Mouse (Mus musculus) thymus, adult 2 months (tissue): ENCODE results near the gene Pde1c. TPM values are rescaled to one million over a fixed set of nuclear protein-coding genes. Genes with fewer than 3 reads are reported as not detected.

Source experiments
- DNase-seq: peaks from one replicate; pipeline ENCODE4 v3.0.0; 2021
- H3K27ac ChIP-seq: fragments of 200-500 bp; 2 replicates; pipeline ENCODE4 v1.5.1; 2012; ENCODE audit warnings: low read length, control low read depth; ENCODE audit not compliant: control insufficient read depth, insufficient read depth
- H3K27me3 ChIP-seq: fragments of 200-500 bp; 2 replicates; pipeline ENCODE4 v1.6.1; 2012; ENCODE audit warnings: mild to moderate bottlenecking, low read length, moderate library complexity, mixed read lengths; ENCODE audit not compliant: control insufficient read depth, insufficient read depth
- H3K36me3 ChIP-seq: fragments of 200-500 bp; 2 replicates; pipeline ENCODE4 v1.6.1; 2012; ENCODE audit warnings: mild to moderate bottlenecking, low read length, moderate library complexity; ENCODE audit not compliant: control insufficient read depth, insufficient read depth
- H3K4me1 ChIP-seq: fragments of 200-500 bp; replicated peaks from 2 replicates; pipeline ENCODE4 v1.6.1; 2012; ENCODE audit warnings: low read length; ENCODE audit not compliant: control insufficient read depth, insufficient read depth
- H3K4me3 ChIP-seq: fragments of 200-500 bp; 2 replicates; pipeline ENCODE4 v1.5.1; 2012; ENCODE audit warnings: mild to moderate bottlenecking, low read length, control low read depth, moderate library complexity; ENCODE audit not compliant: control insufficient read depth, insufficient read depth
- CTCF ChIP-seq: fragments of 200-500 bp; IDR thresholded peaks from 2 replicates; pipeline ENCODE4 v1.5.1; 2012; ENCODE audit warnings: mild to moderate bottlenecking, control low read depth, low read length, moderate library complexity, borderline replicate concordance; ENCODE audit not compliant: control insufficient read depth, poor library complexity, insufficient read depth; ENCODE audit errors: extremely low read depth
- POLR2A ChIP-seq: fragments of 200-500 bp; IDR thresholded peaks from 2 replicates; pipeline ENCODE4 v1.6.1; 2012; ENCODE audit warnings: mild to moderate bottlenecking, low read length, control low read depth, moderate library complexity; ENCODE audit not compliant: control insufficient read depth, poor library complexity, insufficient read depth; ENCODE audit errors: extremely low read depth
- WGBS: fragments of 180-500 bp; shearing (Covaris S2); methylation state at CpG from one replicate; pipeline ENCODE4 v1.1.7; 2018; 5-methylcytosine and 5-hydroxymethylcytosine counted together
- polyA plus RNA-seq: library from polyadenylated mRNA; depleted of rRNA; stranded (reverse); fragments of >200 nt; gene quantifications from 2 replicates; pipeline ENCODE4 v1.2.3, GENCODE M21; 2012

The Pde1c gene
- polyA plus RNA-seq, 1 experiment = 1.8 TPM

DNA sequence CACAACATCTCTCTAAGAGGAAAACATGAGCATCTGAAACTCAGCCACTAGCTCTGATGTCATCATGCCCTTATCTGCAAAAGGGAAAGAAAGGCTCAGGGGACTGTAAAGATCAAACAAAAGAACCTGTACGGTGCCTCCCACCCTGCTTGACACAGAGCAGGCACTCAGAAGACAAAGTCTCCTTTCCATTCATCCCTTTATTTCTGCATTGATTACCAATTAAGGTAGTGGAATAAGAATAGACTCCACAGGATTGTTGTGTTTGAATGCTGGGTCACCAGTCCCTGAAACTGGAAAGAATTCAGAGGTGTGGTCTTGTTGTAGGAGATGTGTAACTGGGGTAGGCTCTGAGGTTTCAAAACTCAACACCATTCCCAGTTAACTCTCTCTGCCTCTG is 276.7 kb downstream of the Pde1c start:
- TF ChIP-seq POLR2A (no peak), CTCF (no peak)
- H3K36me3 ChIP-seq = no peaks in the 10 kb centered on the region
- 87% methylated on average over 1 of the region's 1 CpGs for WGBS
- no peak for DNase-seq
- H3K4me1 ChIP-seq = no peaks in the 10 kb centered on the region
- H3K4me3 ChIP-seq = no peak overlapping the region
- H3K27ac ChIP-seq = no peak overlapping the region
- H3K27me3 ChIP-seq = no peaks in the 10 kb centered on the region

DNA sequence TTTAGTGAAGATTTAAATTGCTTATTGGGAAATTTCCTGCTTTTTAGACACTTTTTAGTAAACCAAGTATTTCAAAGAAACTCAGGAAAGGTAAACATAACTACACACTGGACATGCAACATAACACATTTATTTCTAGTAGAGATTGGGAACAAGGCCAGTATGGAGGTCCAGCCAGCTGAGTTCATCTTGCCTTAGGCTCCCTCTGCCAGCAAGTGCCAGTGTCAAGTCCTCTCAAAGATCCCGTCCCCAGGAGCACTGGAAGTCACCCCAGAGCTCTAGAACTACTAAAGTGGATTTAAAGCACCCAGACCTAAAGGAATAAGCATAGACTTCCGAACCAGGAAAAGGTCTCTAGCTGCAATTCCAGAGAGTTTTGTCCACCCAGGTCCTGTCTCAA is 279.6 kb downstream of the Pde1c start:
- TF ChIP-seq CTCF = no peak
- no peak for TF ChIP-seq POLR2A
- DNase-seq = no peak
- no peak overlapping the region for H3K27ac ChIP-seq
- H3K4me3 ChIP-seq = no peak overlapping the region
- WGBS = 60% methylated on average over 2 of the region's 2 CpGs
- no peaks in the 10 kb centered on the region for H3K4me1 ChIP-seq
- no peaks in the 10 kb centered on the region for H3K36me3 ChIP-seq
- no peaks in the 10 kb centered on the region for H3K27me3 ChIP-seq

DNA sequence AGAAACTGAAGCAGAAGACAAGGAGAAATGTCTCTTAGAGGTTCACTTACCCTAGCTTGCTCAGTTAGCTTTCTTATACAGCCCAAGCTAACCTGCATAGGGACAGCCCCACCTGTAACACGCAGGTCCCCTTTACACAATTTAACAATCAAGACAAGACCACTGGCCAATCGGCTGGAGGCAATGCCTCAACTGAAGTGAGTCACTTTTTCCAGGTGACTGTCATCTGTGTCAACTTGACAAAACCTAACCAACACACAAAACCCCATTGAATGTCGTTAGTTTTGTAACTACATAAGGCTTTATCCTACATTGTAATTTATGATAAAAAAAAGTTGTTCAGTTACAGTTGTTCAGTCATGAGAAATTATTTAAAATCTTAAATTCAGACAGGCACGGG is 284.1 kb downstream of the Pde1c start:
- no peak for TF ChIP-seq CTCF
- TF ChIP-seq POLR2A = no peak
- Histone ChIP-seq H3K27ac (no peak overlapping the region), H3K36me3 (no peaks in the 10 kb centered on the region), H3K4me3 (no peak overlapping the region), H3K4me1 (no peaks in the 10 kb centered on the region), H3K27me3 (no peaks in the 10 kb centered on the region)
- no peak for DNase-seq
- WGBS = 87% methylated on average over 4 of the region's 4 CpGs

DNA sequence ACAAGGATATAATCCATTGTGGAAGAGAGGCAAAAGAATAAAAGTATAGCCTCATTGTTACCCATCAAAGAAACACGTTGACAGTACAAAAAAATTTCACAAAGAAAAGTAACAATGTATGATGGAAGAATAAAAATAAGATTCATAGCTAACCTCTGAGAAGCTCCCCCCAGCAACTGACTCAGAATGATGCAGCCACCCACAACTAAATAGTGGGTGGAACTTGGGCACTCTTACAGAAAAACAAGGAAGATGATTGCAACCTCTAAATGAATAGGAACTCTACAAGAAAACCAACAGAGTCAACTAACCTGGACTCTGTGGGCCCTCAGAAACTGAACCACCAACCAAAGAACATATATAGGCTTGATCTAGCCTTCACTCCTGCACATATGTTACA is 293.4 kb downstream of the Pde1c start:
- 80% methylated on average over 1 of the region's 1 CpGs for WGBS
- H3K4me1 ChIP-seq = no peaks in the 10 kb centered on the region
- H3K27me3 ChIP-seq = no peaks in the 10 kb centered on the region
- TF ChIP-seq CTCF (no peak), POLR2A (no peak)
- H3K27ac ChIP-seq = no peak overlapping the region
- no peak overlapping the region for H3K4me3 ChIP-seq
- no peaks in the 10 kb centered on the region for H3K36me3 ChIP-seq
- no peak for DNase-seq

DNA sequence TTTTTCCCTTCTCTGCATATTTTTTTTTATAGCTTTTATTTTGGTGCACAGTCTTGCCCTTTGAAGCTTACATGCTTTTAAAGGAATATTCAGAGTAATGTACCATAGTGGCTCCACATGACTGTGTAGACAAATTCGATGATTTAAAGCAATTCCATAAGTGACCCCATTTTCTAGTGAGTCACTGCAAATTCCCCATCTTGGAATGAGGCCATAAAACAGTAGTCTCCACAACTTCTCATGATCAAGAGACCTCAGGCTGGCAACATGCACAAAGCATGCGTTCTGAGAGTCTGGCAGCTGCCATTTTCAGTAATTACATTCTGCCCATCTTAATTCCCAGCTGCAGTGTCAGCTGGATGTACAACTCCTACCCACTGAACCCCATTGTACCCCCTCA is 297.2 kb downstream of the Pde1c start:
- Histone ChIP-seq H3K4me3 (no peak overlapping the region), H3K36me3 (no peaks in the 10 kb centered on the region), H3K4me1 (no peaks in the 10 kb centered on the region), H3K27ac (no peak overlapping the region), H3K27me3 (no peaks in the 10 kb centered on the region)
- DNase-seq = no peak
- TF ChIP-seq CTCF (no peak), POLR2A (no peak)
- WGBS = 89% methylated on average over 2 of the region's 2 CpGs

DNA sequence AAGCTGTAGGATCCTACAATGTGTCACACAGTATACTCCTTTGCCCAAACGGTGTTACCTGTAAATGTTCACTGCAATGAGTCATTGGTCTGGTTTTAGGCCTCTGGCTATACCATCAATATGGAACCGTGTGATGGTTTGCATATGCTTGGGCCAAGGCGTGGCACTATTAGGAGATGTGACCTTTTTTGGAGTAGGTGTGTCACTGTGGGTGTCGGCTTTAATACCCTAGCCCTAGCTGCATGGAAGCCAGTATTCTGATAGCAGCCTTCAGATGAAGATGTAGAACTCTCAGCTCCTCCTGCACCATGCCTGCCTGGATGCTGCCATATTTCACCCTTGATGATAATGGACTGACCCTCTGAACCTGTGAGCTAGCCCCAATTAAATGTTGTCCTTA is 304.4 kb downstream of the Pde1c start:
- WGBS = 97% methylated on average over 4 of the region's 4 CpGs
- H3K4me3 ChIP-seq = no peak overlapping the region

DNA sequence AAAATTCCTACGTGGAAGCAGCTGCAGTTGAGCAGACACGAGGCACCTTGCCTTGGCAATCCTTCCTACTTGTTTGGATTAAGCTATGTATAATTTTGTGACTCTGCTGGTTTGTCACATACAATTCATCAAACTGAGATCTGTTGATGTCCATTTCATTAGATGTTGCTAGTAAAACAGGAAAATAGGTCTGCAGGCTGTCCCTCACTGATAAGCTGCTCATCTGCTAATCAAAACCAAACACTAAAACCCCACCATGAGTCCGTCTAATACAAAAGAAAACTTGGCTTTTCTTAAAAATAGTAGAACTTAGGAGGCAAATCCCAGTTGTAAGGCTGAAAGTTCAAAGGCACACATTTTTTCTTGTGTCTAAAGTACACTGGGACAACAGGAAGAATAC is 308.8 kb downstream of the Pde1c start:
- DNase-seq = no peak
- Histone ChIP-seq H3K36me3 (no peaks in the 10 kb centered on the region), H3K4me3 (no peak overlapping the region), H3K27me3 (no peaks in the 10 kb centered on the region), H3K4me1 (no peaks in the 10 kb centered on the region), H3K27ac (no peak overlapping the region)
- WGBS = 78% methylated on average over 3 of the region's 3 CpGs
- no peak for TF ChIP-seq CTCF

More for the DNA sequence above, 304.4 kb downstream of the Pde1c start:
- H3K4me1 ChIP-seq = no peaks in the 10 kb centered on the region
- H3K36me3 ChIP-seq = no peaks in the 10 kb centered on the region
- H3K27me3 ChIP-seq = no peaks in the 10 kb centered on the region
- DNase-seq = no peak
- H3K27ac ChIP-seq = no peak overlapping the region
- TF ChIP-seq POLR2A (no peak), CTCF (no peak)

DNA sequence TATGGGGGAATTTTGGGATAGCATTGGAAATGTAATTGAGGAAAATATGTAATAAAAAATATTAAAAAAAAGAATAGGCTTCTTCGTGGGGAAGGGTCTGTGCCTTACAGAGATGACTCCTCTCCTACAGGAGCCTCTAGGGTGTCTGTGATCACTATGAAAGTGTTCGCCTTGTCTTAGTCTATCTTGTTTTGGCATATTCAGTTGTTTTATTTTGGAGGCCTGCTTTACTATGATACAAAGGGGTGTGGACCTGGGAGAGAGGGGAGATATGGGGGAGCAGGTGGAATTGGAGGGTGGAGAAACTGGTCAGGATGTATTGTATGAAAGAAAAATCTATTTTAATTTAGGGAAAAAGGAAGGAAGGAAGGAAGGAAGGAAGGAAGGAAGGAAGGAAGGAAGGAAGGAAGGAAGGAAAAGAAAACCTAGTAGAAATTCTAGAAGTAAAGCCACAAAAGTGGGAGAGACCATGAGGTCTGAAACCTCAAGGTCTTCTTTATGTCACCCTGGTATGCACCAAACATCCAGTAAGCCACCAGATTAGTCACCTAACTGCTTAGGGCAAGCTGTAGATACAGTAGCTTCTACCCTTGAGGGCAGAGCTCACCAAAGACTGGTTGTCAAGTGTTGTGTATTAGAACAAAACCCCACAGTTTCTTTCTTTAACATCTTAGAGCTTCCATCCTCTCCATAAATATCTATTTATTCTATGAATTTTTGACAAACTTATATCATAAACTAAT is 311.2 kb downstream of the Pde1c start:
- TF ChIP-seq POLR2A (no peak), CTCF (no peak)
- H3K36me3 ChIP-seq = no peaks in the 10 kb centered on the region
- 96% methylated on average over 2 of the region's 2 CpGs for WGBS

More for the DNA sequence above, 311.2 kb downstream of the Pde1c start:
- Histone ChIP-seq H3K4me1 (no peaks in the 10 kb centered on the region), H3K27ac (no peak overlapping the region), H3K4me3 (no peak overlapping the region), H3K27me3 (no peaks in the 10 kb centered on the region)
- no peak for DNase-seq
